Mouse (Mus musculus) CD8-positive naive resting alpha-beta T cell, adult 2 months (primary cell): ENCODE data around the gene Capzb.

Experiments
- DNase-seq, 2 experiments: peaks; one replicate each; pipeline ENCODE4 v3.0.0; 2022; ENCODE audit warnings: low read depth in 2 of 2, low spot score in 2 of 2

Capzb gene

DNA sequence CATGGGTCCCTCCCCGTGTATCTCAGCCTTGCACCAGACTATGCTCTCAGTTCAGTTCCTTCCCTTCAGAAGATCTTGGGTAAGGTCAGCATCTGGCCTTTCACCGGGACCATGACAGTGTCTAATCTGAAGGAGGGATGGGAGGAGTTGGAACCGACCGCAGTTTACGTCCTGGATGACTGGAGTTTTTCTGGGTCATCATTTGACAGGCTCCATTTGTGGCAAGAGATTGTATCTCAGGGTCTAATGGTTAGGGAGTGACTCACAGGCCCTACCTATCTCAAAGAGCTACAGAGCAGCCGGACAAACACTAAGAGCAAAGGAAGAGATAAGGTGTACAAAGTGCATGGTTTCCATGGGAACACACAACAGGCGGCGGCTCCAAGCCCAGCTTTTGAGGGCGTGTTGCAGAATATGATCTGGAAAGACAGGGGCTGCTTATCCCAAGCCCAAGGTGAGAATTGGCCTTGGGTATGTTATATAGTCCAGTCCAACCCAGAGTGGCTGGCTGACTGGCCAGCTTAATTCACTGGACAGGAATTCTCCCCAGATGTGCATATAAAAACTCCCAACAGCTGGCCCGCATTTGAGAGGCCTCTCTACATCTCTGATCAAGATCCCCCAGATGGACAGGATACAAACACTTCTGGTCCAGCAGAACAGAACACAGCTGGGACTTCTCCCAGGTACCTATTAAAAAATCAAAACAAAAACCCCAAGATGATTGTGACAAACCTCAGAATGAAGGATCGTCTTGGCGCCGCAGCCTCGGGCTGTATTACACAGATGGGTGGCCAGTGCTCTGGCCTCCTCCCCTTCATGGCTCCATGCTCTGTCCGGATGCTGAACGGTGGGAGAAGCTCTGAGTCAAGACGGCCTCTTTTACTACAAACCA is 12.7 kb upstream of the Capzb start:
- DNase-seq = no peak

DNA sequence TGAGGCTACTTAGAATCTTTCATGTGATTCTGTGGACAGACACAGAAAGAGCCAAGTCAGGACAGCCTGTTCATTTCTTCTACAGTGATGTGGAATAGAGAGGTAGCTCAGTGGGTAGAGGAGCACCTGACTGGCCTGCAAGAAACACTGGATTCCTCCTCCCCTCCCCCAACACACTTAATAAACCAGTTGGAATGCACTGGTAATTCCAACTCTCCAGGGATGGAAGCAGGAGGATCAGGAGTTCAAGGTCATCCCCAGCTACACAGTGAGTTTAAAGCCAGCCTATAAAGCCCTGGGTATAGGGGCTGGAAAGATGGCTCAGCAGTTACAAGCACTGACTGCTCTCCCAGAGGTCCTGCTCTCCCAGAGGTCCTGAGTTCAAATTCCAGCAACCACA is 10.2 kb upstream of the Capzb start:
- DNase-seq = no peak

DNA sequence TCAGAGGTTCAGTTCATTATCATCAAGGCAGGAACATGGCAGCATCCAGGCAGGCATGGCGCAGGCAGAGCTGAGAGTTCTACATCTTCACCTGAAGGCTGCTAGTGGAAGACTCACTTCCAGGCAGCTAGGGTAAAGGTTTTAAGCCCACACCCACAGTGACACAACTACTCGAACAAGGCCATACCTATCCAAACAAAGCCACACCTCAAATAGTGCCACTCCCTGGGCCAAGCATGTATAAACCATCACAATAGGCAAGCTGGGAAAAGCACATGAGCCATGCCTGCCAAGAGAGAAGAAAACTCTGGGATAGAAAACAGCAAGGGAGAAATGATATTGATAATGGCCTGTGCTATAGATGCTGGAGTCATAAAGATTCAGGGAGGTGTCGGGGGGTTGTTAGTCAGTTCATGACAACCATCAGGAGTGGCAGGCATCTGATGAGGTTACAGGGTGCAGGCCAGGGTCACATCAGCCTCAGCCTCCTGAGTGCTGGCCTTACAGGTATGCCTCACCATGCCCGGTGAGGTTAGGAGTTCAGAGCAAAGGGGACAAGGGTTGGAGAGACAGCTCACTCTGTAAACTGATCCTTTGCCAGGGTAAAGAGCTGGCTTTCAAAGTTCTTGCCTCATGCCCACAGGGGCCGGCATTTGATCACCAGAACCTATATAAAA is 6.8 kb upstream of the Capzb start:
- no peak for DNase-seq

DNA sequence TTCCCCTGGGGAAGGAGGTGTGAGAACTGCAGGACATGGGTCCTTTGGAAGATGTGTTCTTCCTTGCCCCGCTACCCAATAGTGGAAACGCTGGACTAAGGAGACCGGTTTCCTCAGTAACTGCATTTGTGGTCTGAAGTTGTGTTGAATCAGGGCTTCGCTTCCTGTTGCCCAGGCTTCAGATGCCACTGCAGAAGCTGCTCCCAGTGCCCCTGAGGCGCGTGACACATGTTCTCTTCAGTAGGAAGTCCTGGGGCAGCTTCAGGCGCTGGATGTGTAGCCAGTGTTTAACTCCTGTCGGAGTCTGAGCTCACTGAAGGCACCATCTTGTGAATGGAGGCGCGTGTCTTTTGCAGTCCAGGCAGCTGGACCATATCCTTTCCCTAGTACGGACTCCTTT is 4.8 kb upstream of the Capzb start:
- DNase-seq = peak in 1 of 2 experiments; percentile 18

DNA sequence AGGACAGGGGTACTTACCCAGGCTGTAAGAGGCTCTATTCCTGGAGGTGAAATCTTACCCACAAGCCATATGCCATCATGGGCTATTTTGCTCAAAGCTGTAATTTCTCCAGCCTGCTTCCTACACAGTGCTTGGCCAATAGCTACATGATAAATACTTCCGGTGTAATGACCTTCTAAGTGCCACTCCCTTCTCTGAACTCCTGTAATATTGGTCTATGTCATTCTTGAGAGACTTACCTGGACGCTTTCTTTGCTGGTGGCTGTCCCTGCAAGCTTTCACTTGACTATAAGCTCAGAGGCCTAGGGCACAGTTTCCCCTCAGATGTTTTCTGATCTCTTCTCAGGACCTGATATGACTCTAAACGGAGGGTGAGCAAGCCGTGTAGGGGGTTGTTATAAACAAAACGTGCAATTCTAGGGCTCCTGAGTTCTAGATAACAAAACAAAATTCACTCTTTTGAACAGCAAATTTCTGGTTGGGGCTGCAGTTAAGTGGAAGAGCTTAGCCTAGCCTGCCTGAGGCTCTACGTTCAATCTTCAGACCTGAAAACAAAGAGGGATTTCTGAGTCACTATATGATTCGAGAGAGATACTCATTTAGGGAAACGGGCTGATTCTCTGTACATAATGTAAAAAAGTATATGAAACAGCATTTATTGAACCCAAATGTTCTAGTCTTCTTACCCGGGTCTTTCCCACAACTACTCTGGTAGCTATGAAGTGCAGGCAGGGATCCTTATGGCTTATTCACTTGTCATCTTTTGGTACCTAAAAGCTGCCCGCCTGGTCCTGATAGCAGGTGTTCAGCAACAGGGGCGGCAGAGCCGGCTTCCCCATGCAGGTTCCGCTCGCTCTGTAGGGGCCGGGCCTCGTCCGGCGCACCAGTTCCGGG is 847 bp upstream of the Capzb start:
- DNase-seq = no peak

DNA sequence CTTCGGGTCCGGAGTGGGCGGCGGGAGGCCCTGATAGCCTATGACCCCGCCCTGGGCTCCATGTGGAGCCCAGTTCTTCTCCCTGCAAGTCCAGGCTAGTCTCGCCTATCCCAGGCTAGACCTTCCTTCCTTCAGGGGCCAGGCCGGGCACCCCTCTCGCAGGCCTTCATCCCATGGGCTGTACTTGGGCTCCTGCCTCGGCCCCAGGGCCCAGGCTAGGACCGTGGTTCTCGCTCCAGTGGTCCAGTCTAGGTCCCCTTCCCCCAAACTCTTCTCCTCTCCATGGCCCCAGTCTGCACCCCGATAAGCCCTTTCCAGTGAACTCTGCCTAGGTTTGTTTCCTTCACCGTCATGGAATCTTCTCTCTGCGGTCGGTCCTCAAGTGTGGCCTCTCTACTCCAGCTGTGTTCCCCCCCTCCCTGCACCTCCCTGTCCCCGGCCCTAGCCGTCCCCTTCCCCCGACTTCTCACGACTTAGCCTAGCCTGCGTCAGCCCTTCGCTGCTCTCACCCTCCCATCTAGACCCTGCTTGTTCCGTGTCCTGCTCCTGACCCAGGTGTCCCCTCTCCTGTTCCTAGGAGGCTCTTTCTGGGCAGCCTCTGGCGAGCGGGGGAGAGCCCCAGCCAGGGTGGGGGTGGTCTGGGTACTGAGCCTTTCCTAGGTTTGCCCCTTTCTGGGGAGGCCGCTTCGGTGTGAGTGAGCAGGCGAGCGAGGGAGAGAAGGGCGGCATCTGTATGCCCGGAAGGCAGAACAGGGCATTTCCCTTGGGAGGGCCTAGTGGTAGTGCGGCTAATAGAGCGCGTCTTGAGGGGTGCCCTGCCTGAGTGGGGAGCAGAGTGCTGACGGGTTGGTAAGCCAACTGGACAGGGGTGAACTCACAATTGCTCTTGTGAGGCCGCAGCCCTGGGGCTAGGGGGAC is 736 bp downstream of the Capzb start:
- DNase-seq = peak in 1 of 2 experiments; percentile 21

DNA sequence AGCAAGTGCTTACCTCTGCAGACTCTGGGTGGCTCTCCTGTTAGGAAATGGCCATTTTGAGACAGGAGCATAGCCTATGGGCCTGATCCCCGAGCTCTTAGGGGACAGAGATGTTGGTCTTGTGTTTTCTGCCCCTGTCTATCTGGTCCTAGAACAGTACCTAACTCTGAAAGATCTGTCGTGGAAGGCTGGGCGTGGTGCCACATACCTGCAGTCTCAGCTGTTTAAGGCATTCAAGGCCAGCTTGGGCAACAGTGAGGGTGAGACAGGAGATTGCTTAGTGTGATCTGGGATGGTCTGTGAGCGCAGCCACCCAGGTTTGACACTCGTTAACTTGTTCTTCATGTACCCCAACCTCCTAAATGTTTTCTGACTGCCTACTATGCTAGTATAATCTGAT is 2.4 kb downstream of the Capzb start:
- DNase-seq = no peak

DNA sequence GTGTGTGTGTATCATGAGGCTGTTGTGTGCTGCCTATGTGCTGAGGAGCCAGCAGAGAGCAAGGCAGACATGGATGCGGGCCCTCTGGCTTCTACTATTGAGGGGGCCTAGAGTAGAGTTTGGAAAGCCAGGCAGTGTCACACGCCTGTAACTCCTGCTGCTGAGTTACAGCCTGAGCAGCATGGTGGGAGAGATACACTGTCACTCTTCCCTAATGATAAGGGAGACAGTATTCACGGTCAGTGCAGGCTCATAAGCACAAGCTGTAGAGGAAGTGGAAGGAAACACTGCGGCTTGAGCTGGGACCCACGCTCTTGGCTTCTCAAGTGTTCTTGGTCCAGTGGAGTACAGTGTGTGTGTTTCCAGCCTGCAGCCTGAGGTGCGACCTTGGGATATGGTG is 3.8 kb downstream of the Capzb start:
- DNase-seq = no peak

DNA sequence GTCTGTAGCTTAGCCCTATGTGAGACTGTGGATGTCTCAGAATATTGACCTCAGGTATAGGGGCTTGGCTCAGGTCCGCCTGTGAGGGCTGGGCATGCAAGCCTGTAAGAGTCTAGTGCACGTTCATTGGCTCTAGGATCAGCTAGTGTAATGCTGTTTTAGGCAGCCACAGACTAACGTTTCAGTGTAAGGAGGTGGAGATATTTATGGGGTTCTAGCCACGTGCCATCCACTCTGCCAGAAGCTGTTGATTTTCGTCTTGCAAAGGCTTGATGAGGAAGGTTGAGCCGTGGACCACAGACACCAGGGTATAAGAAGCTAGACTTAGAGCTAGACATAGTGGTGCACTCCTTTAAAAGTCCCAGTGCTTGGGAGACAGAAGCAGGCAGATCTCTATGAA is 4.2 kb downstream of the Capzb start:
- no peak for DNase-seq

DNA sequence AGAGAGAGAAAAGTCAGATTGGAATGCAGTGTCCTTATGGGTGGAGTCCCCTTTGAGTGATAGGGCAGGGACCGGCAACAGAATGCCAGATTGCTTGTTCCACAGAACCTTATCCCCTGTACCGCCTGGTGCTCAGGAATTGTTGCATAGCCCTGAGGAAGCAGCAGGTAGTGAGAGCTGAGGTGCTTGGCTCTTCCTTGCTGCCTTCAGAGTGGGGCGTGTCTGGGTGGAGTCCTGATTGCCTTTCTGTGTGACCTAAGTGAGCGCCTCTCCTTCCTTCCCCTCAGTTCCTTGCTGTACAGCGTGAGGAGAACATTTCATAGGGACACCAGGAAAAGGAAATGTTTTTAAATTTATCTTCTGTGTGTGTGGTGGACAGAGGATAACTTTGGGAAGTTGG is 4.8 kb downstream of the Capzb start:
- DNase-seq = no peak

DNA sequence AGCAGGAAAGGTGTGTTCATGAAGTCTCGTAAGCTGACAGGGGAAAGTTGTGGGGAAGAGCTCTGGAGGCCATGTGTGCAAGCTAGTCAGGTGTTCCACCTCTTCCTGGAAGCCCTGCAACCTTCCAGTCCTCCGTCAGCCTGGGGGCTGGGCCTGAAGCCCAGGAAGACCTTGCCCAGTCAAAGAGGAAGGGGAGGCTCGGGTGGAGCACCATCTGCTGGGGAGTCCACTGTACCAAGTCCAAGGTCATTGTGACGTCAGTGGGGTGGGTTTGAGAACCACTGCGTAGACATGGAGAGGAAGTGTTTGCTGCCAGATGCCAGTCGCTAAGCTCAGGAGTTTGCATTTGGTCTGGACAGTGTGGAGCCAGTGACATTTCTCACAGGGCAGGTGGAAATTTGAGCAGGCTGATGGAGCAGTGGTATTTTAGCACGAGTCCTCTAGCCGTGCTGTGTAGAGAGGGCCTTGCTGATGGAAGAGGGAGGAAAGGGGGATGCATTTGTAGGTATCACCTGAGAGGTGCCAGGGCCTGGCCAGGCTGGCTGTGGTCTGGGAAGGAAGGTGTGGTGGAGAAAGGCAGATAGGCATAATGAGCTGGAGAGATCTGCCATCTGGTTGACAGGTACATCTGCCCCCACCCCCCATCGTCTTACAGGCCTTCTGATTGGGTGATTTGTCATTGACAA is 5.4 kb downstream of the Capzb start:
- no peak for DNase-seq

DNA sequence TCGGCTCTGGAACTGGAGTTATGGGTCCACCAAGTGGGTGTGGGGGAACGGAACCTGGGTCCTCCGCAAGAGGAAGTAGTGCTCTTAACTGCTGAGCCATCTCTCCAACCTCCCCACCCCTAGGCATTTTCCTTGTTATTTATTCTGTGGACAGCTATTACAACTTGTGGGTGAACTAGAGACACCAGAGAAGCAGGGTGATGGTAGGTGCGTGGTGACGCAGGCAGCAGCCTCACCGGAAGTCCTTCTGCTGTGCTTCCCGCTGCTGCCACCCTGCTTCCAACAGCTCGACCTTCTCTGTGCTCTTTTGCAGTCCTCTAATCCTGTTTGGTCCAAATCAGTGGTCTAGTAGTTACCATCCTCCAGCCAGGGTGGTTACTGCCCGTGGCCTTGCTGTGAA is 6.4 kb downstream of the Capzb start:
- peak in 1 of 2 experiments; percentile 43 for DNase-seq

DNA sequence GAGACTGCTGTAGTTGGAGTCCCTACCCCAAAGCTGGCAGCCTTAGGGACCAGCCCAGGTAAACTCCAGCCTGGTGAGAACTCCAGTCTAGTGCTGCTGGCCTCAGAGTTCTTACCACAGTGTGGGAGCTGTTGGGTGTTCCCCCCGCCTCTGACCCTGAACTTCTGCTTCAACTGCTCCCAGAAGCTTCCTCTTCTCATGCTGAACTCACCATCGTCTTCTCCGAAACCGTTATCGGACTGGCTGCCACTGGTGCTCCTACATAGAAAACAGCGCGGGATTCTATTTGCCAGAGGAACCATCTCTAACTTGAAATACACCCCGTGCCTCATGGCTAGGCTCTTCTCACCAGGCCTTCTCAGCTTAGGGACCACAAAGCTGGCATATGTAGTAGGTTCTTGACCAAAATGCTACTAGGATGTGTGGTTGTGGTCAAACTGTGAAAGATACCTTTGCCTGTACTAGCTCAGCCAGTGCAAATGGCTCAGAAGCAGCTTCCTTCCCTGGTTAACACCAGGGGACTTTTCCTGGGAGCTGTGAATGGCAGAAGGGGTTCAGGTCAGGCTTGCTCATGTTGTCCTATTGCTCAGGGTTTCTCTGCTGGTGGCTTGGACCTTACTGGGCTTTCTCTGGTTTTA is 7.1 kb downstream of the Capzb start:
- no peak for DNase-seq

DNA sequence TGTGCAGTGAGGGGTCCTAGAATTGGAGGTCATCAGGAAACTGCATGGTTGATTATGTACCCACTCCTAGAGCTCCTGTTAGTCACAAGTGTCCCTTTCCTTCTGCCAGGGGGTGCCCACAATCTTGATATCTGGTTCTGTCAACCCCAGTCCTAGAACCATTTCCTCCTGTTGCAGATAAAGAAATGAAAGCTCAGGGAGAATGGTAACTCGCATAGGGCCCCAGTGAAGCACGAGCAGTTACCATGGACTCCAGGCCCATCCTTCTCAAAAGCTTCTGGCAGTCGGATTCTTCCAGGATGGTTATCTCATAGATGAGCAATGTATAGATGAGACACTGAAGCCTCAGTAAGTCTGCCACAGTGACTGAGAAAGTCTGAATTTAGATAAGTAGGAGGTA is 8.2 kb downstream of the Capzb start:
- DNase-seq = no peak

DNA sequence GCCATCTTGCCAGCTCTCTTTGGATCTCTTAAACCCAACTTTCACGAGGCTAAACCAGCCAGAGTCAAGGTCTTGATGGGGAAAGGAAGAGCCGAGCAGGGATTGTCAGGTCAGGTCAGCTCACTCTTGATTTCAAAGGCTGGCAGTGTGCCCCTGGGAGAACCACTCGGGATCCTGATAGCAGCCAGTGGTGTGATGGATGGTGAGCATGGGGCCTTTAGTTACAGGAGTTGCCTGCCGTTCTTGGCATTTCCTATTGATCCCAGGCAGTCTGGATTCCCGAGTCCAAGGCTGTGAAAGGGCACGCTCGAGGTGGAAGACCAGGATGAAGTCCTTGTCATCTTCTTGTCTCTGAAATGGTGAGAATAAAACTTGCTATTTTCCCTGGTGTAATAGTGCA is 9.9 kb downstream of the Capzb start:
- no peak for DNase-seq

DNA sequence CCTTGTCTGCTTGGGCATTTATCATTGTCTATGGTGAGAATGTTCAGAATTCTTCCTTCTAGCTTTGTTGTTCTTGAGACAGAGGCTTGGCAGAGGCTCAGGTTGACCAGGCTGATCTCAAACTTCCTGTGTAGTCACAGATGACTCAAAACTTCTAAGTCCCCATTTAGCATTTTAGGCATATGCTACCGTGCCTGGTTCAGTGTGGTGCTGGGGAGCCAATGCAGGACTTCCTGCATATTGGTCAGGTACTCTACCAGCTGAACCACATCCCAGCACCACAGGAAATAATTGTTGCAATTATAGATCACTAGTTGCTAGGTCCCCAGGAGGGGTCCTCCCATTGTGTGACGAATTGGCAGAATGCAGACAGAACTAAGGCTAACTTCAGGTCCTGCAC is 10.7 kb downstream of the Capzb start:
- DNase-seq = peak; percentile 25 to 37

DNA sequence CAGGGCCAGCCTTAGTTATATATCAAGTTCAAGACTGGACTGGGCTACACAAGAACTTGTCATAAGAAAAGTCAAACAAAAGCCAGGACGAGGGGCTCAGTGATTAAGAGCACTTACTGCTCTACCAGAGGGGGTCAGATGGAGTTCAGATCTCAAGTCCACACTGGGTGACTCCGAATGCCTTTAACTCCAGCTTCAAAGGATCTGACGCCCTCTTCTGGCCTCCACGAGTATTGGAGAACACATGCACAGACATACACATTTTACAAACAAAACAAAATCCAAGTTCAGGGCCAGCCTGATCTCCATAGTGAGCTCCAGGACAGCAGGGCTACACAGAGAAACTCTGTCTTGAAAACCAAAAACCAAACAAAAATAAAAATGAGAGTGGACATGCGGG is 13.1 kb downstream of the Capzb start:
- DNase-seq = peak in 1 of 2 experiments; percentile 31

DNA sequence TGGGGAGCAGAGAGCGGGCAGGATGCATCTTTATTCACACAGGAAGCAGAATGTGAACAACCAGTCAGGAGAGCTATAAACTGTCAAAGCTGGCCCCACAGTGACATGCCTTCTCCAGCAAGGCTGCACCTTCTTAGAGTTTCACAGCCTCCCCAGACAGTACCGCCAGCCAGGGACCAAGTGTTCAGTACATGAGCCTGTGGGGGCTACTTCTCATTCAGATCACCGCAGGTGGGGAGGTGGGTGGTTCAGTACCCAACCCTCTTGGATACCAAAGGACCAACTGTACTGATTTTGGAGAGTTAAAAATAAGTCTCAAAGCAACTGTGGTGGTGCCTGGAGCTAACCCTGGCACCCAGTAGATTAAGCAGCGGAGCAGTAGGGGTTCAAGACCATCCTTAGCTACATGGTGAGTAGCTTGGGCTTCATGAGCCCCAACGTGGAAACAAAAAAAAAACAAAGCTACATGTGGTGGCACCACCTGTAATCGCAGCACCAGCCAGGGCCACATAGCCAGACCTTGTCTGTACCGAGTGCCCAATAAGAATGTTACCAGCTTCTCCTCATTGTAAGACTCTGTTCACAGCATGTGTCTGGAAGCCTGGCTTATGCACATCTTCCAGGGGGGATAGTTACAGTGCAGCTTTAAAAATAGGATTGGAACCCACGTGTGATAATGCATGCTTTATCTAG is 13.8 kb downstream of the Capzb start:
- DNase-seq = no peak
